Mouse (Mus musculus): ENCODE data around the gene Rhof. TPM values are rescaled to one million over a fixed set of nuclear protein-coding genes. Genes with fewer than 3 reads are reported as not detected.

The Rhof gene
- polyA plus RNA-seq, 1 experiment from 2014 or later = 29.7 TPM

GRCm38 (mm10) chr5:123151077-123151476 lies 18.6 kb upstream of the Rhof start:
- no peaks in the 10 kb centered on the region for H3K27me3 ChIP-seq (replicated peaks; ENCODE audit: control insufficient read depth, insufficient read depth, low read length)
- no peaks in the 10 kb centered on the region for H3K9me3 ChIP-seq (ENCODE audit: control insufficient read depth, low read length)
- 37% methylated on average over 7 of the region's 7 CpGs for WGBS
- 0 out of 2 replicates have a peak overlapping the region, but pooled peaks have one; percentile 16 for H3K27ac ChIP-seq (ENCODE audit: low read depth, low read length)
- peak overlapping the region; percentile 74 for H3K4me2 ChIP-seq (ENCODE audit: low read length)
- H3K9ac ChIP-seq (ENCODE audit: low read depth, low read length) = peak overlapping the region; percentile 20
- peak; percentile 31; the same call in 1 of the 2 replicates for ATAC-seq
- H3K4me1 ChIP-seq (ENCODE audit: control insufficient read depth, insufficient read depth, low read depth, low read length) = peaks cover 36% of the 10 kb centered on the region
- peak overlapping the region; percentile 46 for H3K4me3 ChIP-seq (ENCODE audit: low read length)
- peaks cover 44% of the 10 kb centered on the region for H3K36me3 ChIP-seq (ENCODE audit: control insufficient read depth, insufficient read depth, low read length)

DNA sequence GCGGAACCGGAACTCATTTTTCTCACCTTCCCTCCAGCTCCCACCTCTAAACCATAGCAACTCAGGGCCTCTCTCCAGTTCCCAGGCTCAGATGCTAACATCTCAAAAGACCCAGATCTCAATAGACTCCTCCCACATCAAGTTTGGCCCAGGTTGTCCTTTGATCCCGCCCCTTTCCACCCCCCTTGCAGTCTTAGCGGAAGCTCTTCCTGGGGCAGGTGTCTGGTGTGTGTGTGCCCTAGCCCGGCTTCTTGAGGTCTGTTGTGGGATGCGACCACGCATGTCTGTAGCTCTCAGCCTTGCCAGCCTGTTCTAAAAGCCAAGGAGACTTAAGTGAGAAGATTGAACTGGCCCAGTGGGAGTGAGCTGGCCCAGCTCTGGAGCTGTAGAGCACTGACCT lies 18.1 kb upstream of the Rhof start:
- peak overlapping the region; percentile 74 for H3K4me2 ChIP-seq (ENCODE audit: low read length)
- 43% methylated on average over 7 of the region's 7 CpGs for WGBS
- H3K9me3 ChIP-seq (ENCODE audit: control insufficient read depth, low read length) = no peaks in the 10 kb centered on the region
- H3K4me3 ChIP-seq (ENCODE audit: low read length) = peak overlapping the region; percentile 46
- H3K4me1 ChIP-seq (ENCODE audit: control insufficient read depth, insufficient read depth, low read depth, low read length) = peaks cover 40% of the 10 kb centered on the region
- ATAC-seq = no peak
- H3K27me3 ChIP-seq (replicated peaks; ENCODE audit: control insufficient read depth, insufficient read depth, low read length) = no peaks in the 10 kb centered on the region
- peak overlapping the region; percentile 20 for H3K9ac ChIP-seq (ENCODE audit: low read depth, low read length)
- peaks cover 44% of the 10 kb centered on the region for H3K36me3 ChIP-seq (ENCODE audit: control insufficient read depth, insufficient read depth, low read length)
- 0 out of 2 replicates have a peak overlapping the region, but pooled peaks have one; percentile 16 for H3K27ac ChIP-seq (ENCODE audit: low read depth, low read length)

DNA sequence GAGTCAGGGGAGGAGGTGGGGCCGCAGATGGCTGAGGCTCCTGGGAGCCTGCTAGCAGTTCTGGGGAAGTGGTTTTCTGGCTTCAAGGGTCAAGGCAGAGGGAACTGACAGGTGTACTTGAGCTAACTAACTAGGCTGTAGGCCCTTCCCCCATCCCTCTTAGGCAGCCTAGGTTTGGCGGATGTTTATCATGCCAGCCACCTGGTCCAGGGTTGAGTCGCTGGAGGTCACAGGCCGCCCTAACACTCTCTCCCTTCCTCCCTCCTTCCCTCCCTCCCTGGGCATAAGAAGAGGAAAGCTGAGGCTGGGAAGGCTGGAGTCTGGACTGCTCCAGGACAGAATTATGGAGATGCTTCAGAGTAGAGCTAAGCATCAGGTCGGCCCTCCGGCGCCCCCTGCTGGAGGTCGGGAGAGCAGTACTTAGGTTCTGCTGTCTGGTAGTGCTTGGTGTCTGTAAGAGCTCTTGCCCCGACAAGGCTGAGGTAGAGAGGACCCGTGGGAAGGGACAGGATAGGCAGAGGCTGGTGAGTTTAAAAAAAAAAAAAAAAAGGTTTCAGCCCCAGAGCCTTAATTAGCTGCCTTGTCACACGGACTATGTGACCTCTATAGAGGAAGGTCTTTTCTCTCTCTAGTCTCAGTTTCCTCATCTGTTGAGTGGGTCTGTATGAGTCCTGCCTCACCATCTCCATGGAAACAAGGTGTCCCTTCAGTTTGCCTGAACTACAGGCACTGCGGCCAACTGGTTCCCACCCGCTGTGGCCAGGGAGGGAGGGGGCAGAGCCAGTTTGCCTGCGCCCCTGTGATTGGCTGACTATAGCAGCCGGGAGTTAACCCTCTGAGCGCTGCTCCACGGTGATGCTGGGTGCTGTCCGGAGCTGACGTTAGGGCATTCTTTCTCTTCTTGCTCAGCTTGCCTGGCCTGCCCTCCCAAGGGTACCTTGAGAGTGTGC lies 17.2 kb upstream of the Rhof start:
- H3K4me1 ChIP-seq (ENCODE audit: control insufficient read depth, insufficient read depth, low read depth, low read length) = peaks cover 49% of the 10 kb centered on the region
- H3K36me3 ChIP-seq (ENCODE audit: control insufficient read depth, insufficient read depth, low read length) = peaks cover 44% of the 10 kb centered on the region
- peak; percentile 85 for ATAC-seq
- H3K4me2 ChIP-seq (ENCODE audit: low read length) = peak overlapping the region; percentile 74
- WGBS = 6% methylated on average over 19 of the region's 19 CpGs
- peak overlapping the region; percentile 20 for H3K9ac ChIP-seq (ENCODE audit: low read depth, low read length)
- no peaks in the 10 kb centered on the region for H3K27me3 ChIP-seq (replicated peaks; ENCODE audit: control insufficient read depth, insufficient read depth, low read length)
- no peak overlapping the region for H3K27ac ChIP-seq (ENCODE audit: low read depth, low read length)
- no peaks in the 10 kb centered on the region for H3K9me3 ChIP-seq (ENCODE audit: control insufficient read depth, low read length)
- peak overlapping the region; percentile 46 for H3K4me3 ChIP-seq (ENCODE audit: low read length)

DNA sequence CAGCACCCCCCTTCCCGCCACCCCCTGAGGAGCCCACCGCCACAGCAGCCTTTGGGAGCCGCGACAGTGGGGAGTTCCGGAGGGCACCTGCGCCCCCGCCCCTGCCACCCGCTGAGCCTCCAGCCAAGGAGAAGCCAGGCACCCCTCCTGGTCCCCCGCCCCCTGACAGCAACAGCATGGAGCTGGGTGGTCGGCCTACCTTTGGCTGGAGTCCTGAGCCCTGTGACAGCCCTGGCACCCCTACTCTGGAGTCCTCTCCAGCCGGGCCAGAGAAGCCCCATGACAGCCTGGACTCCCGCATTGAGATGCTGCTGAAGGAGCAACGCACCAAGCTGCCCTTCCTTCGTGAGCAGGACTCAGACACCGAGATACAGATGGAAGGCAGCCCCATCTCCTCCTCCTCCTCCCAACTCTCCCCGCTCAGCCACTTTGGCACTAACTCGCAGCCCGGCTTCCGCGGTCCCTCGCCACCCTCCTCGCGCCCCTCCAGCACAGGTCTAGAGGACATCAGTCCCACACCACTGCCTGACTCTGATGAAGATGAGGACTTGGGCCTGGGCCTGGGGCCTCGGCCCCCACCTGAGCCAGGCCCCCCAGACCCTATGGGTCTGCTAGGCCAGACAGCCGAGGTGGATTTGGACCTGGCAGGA lies 15.7 kb upstream of the Rhof start:
- Histone ChIP-seq H3K36me3 (ENCODE audit: control insufficient read depth, insufficient read depth, low read length) (peaks cover 35% of the 10 kb centered on the region), H3K9me3 (ENCODE audit: control insufficient read depth, low read length) (no peaks in the 10 kb centered on the region), H3K4me3 (ENCODE audit: low read length) (no peak overlapping the region), H3K4me2 (ENCODE audit: low read length) (no peak overlapping the region), H3K27ac (ENCODE audit: low read depth, low read length) (no peak overlapping the region), H3K27me3 (replicated peaks; ENCODE audit: control insufficient read depth, insufficient read depth, low read length) (no peaks in the 10 kb centered on the region), H3K9ac (ENCODE audit: low read depth, low read length) (no peak overlapping the region; the same call in 1 of the 2 replicates), H3K4me1 (ENCODE audit: control insufficient read depth, insufficient read depth, low read depth, low read length) (peaks cover 59% of the 10 kb centered on the region)
- ATAC-seq = no peak
- 75% methylated on average over 25 of the region's 25 CpGs for WGBS

GRCm38 (mm10) chr5:123147569-123147968 lies 15.1 kb upstream of the Rhof start:
- Histone ChIP-seq H3K4me1 (ENCODE audit: control insufficient read depth, insufficient read depth, low read depth, low read length) (peaks cover 59% of the 10 kb centered on the region), H3K9ac (ENCODE audit: low read depth, low read length) (no peak overlapping the region; the same call in 1 of the 2 replicates)
- 79% methylated on average over 17 of the region's 17 CpGs for WGBS

GRCm38 (mm10) chr5:123146357-123146756 lies 13.9 kb upstream of the Rhof start:
- H3K27ac ChIP-seq (ENCODE audit: low read depth, low read length) = no peak overlapping the region
- no peak overlapping the region for H3K4me2 ChIP-seq (ENCODE audit: low read length)
- H3K4me1 ChIP-seq (ENCODE audit: control insufficient read depth, insufficient read depth, low read depth, low read length) = peaks cover 56% of the 10 kb centered on the region
- H3K36me3 ChIP-seq (ENCODE audit: control insufficient read depth, insufficient read depth, low read length) = peaks cover 21% of the 10 kb centered on the region
- no peak overlapping the region for H3K4me3 ChIP-seq (ENCODE audit: low read length)
- no peak for ATAC-seq
- H3K9me3 ChIP-seq (ENCODE audit: control insufficient read depth, low read length) = no peaks in the 10 kb centered on the region
- no peaks in the 10 kb centered on the region for H3K27me3 ChIP-seq (replicated peaks; ENCODE audit: control insufficient read depth, insufficient read depth, low read length)
- no peak overlapping the region for H3K9ac ChIP-seq (ENCODE audit: low read depth, low read length)
- WGBS = 85% methylated on average over 11 of the region's 11 CpGs

More at GRCm38 (mm10) chr5:123147569-123147968, 15.1 kb upstream of the Rhof start:
- peaks cover 29% of the 10 kb centered on the region for H3K36me3 ChIP-seq (ENCODE audit: control insufficient read depth, insufficient read depth, low read length)
- no peak overlapping the region for H3K4me2 ChIP-seq (ENCODE audit: low read length)
- H3K27me3 ChIP-seq (replicated peaks; ENCODE audit: control insufficient read depth, insufficient read depth, low read length) = no peaks in the 10 kb centered on the region
- ATAC-seq = no peak
- H3K9me3 ChIP-seq (ENCODE audit: control insufficient read depth, low read length) = no peaks in the 10 kb centered on the region
- no peak overlapping the region for H3K27ac ChIP-seq (ENCODE audit: low read depth, low read length)
- no peak overlapping the region for H3K4me3 ChIP-seq (ENCODE audit: low read length)

GRCm38 (mm10) chr5:123144746-123145590 lies 12.5 kb upstream of the Rhof start:
- 0 out of 2 replicates have a peak overlapping the region, but pooled peaks have one; percentile 21 for H3K27ac ChIP-seq (ENCODE audit: low read depth, low read length)
- WGBS = 31% methylated on average over 20 of the region's 20 CpGs
- H3K4me2 ChIP-seq (ENCODE audit: low read length) = peak overlapping the region; percentile 96
- peak overlapping the region; percentile 100 for H3K9ac ChIP-seq (ENCODE audit: low read depth, low read length)
- ATAC-seq = no peak
- H3K27me3 ChIP-seq (replicated peaks; ENCODE audit: control insufficient read depth, insufficient read depth, low read length) = no peaks in the 10 kb centered on the region
- no peaks in the 10 kb centered on the region for H3K9me3 ChIP-seq (ENCODE audit: control insufficient read depth, low read length)
- peaks cover 42% of the 10 kb centered on the region for H3K4me1 ChIP-seq (ENCODE audit: control insufficient read depth, insufficient read depth, low read depth, low read length)
- H3K4me3 ChIP-seq (ENCODE audit: low read length) = peak overlapping the region; percentile 91
- H3K36me3 ChIP-seq (ENCODE audit: control insufficient read depth, insufficient read depth, low read length) = peaks cover 20% of the 10 kb centered on the region

DNA sequence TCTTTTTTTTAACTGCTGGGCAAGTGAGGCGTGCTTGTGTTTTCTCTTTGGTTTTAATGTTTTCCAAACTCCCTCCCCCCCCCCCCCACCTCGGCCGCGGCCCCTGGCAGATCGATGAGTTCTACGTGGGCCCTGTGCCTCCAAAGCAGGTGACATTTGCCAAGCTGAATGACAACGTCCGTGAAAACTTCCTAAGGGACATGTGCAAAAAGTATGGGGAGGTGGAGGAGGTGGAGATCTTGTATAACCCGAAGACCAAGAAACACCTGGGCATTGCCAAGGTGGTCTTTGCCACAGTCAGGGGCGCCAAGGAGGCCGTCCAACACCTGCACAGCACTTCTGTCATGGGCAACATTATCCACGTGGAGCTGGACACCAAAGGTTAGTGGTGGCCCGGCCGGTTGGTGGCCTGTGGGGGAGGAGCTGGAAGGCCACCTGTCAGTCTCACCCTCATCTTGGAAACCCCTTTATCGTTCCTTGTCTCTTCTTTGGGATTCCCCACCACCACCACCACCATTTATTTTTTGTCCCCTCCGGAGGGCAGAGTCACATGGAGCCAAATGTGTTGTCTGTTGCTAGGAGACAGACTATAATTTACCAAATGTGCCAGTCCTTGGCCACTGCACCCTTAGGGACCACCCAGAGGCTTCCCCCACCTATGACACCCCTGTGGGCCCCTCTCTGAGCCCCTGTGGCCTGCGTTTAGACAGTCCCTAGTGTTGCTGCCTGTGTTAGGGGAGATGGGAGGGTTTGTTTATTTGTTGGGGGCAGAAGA lies 11.7 kb upstream of the Rhof start:
- H3K27me3 ChIP-seq (replicated peaks; ENCODE audit: control insufficient read depth, insufficient read depth, low read length) = no peaks in the 10 kb centered on the region
- H3K9me3 ChIP-seq (ENCODE audit: control insufficient read depth, low read length) = no peaks in the 10 kb centered on the region
- 4% methylated on average over 17 of the region's 17 CpGs for WGBS
- H3K36me3 ChIP-seq (ENCODE audit: control insufficient read depth, insufficient read depth, low read length) = peaks cover 20% of the 10 kb centered on the region
- H3K9ac ChIP-seq (ENCODE audit: low read depth, low read length) = peak overlapping the region; percentile 100
- peak overlapping the region; percentile 96 for H3K4me2 ChIP-seq (ENCODE audit: low read length)
- H3K4me1 ChIP-seq (ENCODE audit: control insufficient read depth, insufficient read depth, low read depth, low read length) = peaks cover 34% of the 10 kb centered on the region
- no peak for ATAC-seq
- H3K4me3 ChIP-seq (ENCODE audit: low read length) = peak overlapping the region; percentile 91
- peak overlapping the region; percentile 21; the same call in 1 of the 2 replicates for H3K27ac ChIP-seq (ENCODE audit: low read depth, low read length)
